Mouse (Mus musculus): ENCODE data around the gene Olfr401. TPM values are rescaled to one million over a fixed set of nuclear protein-coding genes. Genes with fewer than 3 reads are reported as not detected.
"Not testable (repeated sequence)": the region's sequence is repeated elsewhere in the genome, so short reads cannot be mapped to it uniquely, and the experiment has no call there.

The Olfr401 gene
- not detected in 2 replicates for polyA plus RNA-seq (2014; fragmentation: Nextera tagmentation; extraction: Ambion mirVana)

GRCm38 (mm10) chr11:74113412-74113811 lies at the start of gene Olfr401:
Gene Olfr401 (plus strand): TSS chr11:74113712.
- Histone ChIP-seq H3K27ac (ENCODE audit: low read depth, low read length) (no peak within 1 kb of the TSS), H3K9me3 (ENCODE audit: control insufficient read depth, low read length) (0 out of 2 replicates have a peak, but pooled peaks cover 3% of the 10 kb centered on the region), H3K36me3 (ENCODE audit: control insufficient read depth, insufficient read depth, low read length) (no peaks in the 10 kb centered on the region), H3K4me2 (ENCODE audit: low read depth, low read length) (no peak within 1 kb of the TSS), H3K9ac (replicated peaks; ENCODE audit: low read depth, low read length) (no peak within 1 kb of the TSS), H3K4me1 (ENCODE audit: control insufficient read depth, insufficient read depth, low read length) (no peaks in the 10 kb centered on the region), H3K4me3 (ENCODE audit: low read depth, low read length) (no peak within 1 kb of the TSS), H3K27me3 (ENCODE audit: control insufficient read depth, insufficient read depth, low read length) (no peaks in the 10 kb centered on the region)
- ATAC-seq (ENCODE audit: low read depth): no peak

- WGBS: 100% methylated on average over 1 of the region's 1 CpGs
- Histone ChIP-seq H3K4me3 (ENCODE audit: low read depth, low read length) (no peak within 1 kb of the TSS), H3K4me1 (ENCODE audit: control insufficient read depth, insufficient read depth, low read length) (no peaks in the 10 kb centered on the region), H3K9me3 (ENCODE audit: control insufficient read depth, low read length) (no peaks in the 10 kb centered on the region; the same call in 1 of the 2 replicates), H3K9ac (replicated peaks; ENCODE audit: low read depth, low read length) (no peak within 1 kb of the TSS), H3K27me3 (ENCODE audit: control insufficient read depth, insufficient read depth, low read length) (no peaks in the 10 kb centered on the region), H3K4me2 (ENCODE audit: low read depth, low read length) (no peak within 1 kb of the TSS), H3K36me3 (ENCODE audit: control insufficient read depth, insufficient read depth, low read length) (no peaks in the 10 kb centered on the region), H3K27ac (ENCODE audit: low read depth, low read length) (no peak within 1 kb of the TSS)
- ATAC-seq (ENCODE audit: low read depth): no peak
These were observed 43.9 kb upstream of the Olfr401 start, which contains the start of gene Zfp616 for GRCm38 (mm10) chr11:74069655-74070054. Gene Zfp616 (plus strand): TSS chr11:74069955.

- H3K27ac ChIP-seq (ENCODE audit: low read depth, low read length): no peak overlapping the region
- no peaks in the 10 kb centered on the region for H3K4me1 ChIP-seq (ENCODE audit: control insufficient read depth, insufficient read depth, low read length)
- no peak for ATAC-seq (ENCODE audit: low read depth)
- no peak overlapping the region for H3K4me3 ChIP-seq (ENCODE audit: low read depth, low read length)
- no peak overlapping the region for H3K4me2 ChIP-seq (ENCODE audit: low read depth, low read length)
- H3K9ac ChIP-seq (replicated peaks; ENCODE audit: low read depth, low read length): no peak overlapping the region
- no peaks in the 10 kb centered on the region for H3K27me3 ChIP-seq (ENCODE audit: control insufficient read depth, insufficient read depth, low read length)
- 78% methylated on average over 2 of the region's 2 CpGs for WGBS
- H3K36me3 ChIP-seq (ENCODE audit: control insufficient read depth, insufficient read depth, low read length): no peaks in the 10 kb centered on the region
- no peaks in the 10 kb centered on the region for H3K9me3 ChIP-seq (ENCODE audit: control insufficient read depth, low read length)
These were observed 12.8 kb upstream of the Olfr401 start for GRCm38 (mm10) chr11:74100724-74101123.

DNA sequence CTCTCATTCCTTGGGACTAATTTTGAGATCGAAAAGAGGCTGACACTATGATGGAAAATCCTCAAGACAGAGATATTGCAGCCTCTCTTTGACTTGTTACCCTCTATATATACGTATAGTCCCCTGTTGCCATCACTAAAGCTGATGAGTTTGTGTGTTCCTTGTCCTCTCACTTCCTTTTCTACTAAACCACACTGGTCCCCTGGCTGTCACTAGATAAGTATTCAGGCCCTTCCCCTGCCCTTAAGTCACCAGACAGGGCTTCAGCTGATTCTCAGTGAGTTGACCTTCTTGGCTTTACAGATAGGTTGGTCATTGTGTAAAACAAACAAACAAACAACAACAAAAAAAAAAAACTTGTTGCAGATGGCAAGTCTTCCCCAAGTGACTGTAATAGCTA lies 12.0 kb upstream of the Olfr401 start:
- H3K27ac ChIP-seq (ENCODE audit: low read depth, low read length): no peak overlapping the region
- ATAC-seq (ENCODE audit: low read depth): no peak
- no peaks in the 10 kb centered on the region for H3K4me1 ChIP-seq (ENCODE audit: control insufficient read depth, insufficient read depth, low read length)
- no peak overlapping the region for H3K4me3 ChIP-seq (ENCODE audit: low read depth, low read length)
- no peak overlapping the region for H3K4me2 ChIP-seq (ENCODE audit: low read depth, low read length)
- no peaks in the 10 kb centered on the region for H3K27me3 ChIP-seq (ENCODE audit: control insufficient read depth, insufficient read depth, low read length)
- 55% methylated on average over 2 of the region's 2 CpGs for WGBS
- no peaks in the 10 kb centered on the region for H3K9me3 ChIP-seq (ENCODE audit: control insufficient read depth, low read length)
- no peaks in the 10 kb centered on the region for H3K36me3 ChIP-seq (ENCODE audit: control insufficient read depth, insufficient read depth, low read length)
- no peak overlapping the region for H3K9ac ChIP-seq (replicated peaks; ENCODE audit: low read depth, low read length)

- Histone ChIP-seq H3K4me1 (ENCODE audit: control insufficient read depth, insufficient read depth, low read length) (no peaks in the 10 kb centered on the region), H3K36me3 (ENCODE audit: control insufficient read depth, insufficient read depth, low read length) (no peaks in the 10 kb centered on the region), H3K4me3 (ENCODE audit: low read depth, low read length) (no peak overlapping the region), H3K9me3 (ENCODE audit: control insufficient read depth, low read length) (0 out of 2 replicates have a peak, but pooled peaks cover 1% of the 10 kb centered on the region), H3K4me2 (ENCODE audit: low read depth, low read length) (no peak overlapping the region), H3K27ac (ENCODE audit: low read depth, low read length) (no peak overlapping the region), H3K27me3 (ENCODE audit: control insufficient read depth, insufficient read depth, low read length) (no peaks in the 10 kb centered on the region), H3K9ac (replicated peaks; ENCODE audit: low read depth, low read length) (no peak overlapping the region)
- ATAC-seq (ENCODE audit: low read depth): no peak
- WGBS: 43% methylated on average over 5 of the region's 5 CpGs
These were observed 8.4 kb upstream of the Olfr401 start for GRCm38 (mm10) chr11:74105066-74105465.

GRCm38 (mm10) chr11:74140001-74140400 lies 26.5 kb downstream of the Olfr401 start:
- H3K9ac ChIP-seq (replicated peaks; ENCODE audit: low read depth, low read length); H3K4me2 ChIP-seq (ENCODE audit: low read depth, low read length); H3K4me3 ChIP-seq (ENCODE audit: low read depth, low read length); H3K27ac ChIP-seq (ENCODE audit: low read depth, low read length); ATAC-seq (ENCODE audit: low read depth); H3K27me3 ChIP-seq (ENCODE audit: control insufficient read depth, insufficient read depth, low read length); H3K4me1 ChIP-seq (ENCODE audit: control insufficient read depth, insufficient read depth, low read length); H3K36me3 ChIP-seq (ENCODE audit: control insufficient read depth, insufficient read depth, low read length): not testable (repeated sequence)
- 31% methylated on average over 1 of the region's 1 CpGs for WGBS
- peaks cover 16% of the 10 kb centered on the region for H3K9me3 ChIP-seq (ENCODE audit: control insufficient read depth, low read length)

DNA sequence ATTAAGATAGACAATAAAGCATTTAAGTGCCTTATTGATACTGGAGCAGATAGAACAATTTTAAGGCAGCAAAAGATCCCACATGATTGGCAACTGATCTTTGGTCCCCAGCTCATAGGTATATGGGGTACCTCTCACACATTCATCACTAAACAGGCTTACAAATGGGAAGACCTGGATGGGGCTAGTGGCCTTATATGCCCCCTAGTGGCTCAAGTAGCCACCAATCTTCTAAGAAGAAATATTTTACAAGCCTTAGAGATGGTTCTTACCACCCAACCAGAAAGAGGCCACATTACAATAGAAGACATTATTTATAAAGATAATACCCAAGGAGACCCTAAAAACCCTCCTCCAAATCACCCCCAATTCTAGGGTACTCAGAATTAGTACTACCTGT lies 32.4 kb downstream of the Olfr401 start:
- Histone ChIP-seq H3K4me3 (ENCODE audit: low read depth, low read length) (no peak overlapping the region), H3K4me1 (ENCODE audit: control insufficient read depth, insufficient read depth, low read length) (no peaks in the 10 kb centered on the region), H3K9ac (replicated peaks; ENCODE audit: low read depth, low read length) (no peak overlapping the region), H3K9me3 (ENCODE audit: control insufficient read depth, low read length) (peaks cover 8% of the 10 kb centered on the region), H3K27me3 (ENCODE audit: control insufficient read depth, insufficient read depth, low read length) (no peaks in the 10 kb centered on the region), H3K4me2 (ENCODE audit: low read depth, low read length) (no peak overlapping the region), H3K36me3 (ENCODE audit: control insufficient read depth, insufficient read depth, low read length) (no peaks in the 10 kb centered on the region), H3K27ac (ENCODE audit: low read depth, low read length) (no peak overlapping the region)
- no peak for ATAC-seq (ENCODE audit: low read depth)

- Histone ChIP-seq H3K9me3 (ENCODE audit: control insufficient read depth, low read length) (peaks cover 3% of the 10 kb centered on the region; the same call in 1 of the 2 replicates), H3K36me3 (ENCODE audit: control insufficient read depth, insufficient read depth, low read length) (no peaks in the 10 kb centered on the region), H3K4me2 (ENCODE audit: low read depth, low read length) (no peak within 1 kb of the TSS), H3K27me3 (ENCODE audit: control insufficient read depth, insufficient read depth, low read length) (no peaks in the 10 kb centered on the region), H3K4me3 (ENCODE audit: low read depth, low read length) (no peak within 1 kb of the TSS), H3K27ac (ENCODE audit: low read depth, low read length) (no peak within 1 kb of the TSS), H3K9ac (replicated peaks; ENCODE audit: low read depth, low read length) (no peak within 1 kb of the TSS), H3K4me1 (ENCODE audit: control insufficient read depth, insufficient read depth, low read length) (no peaks in the 10 kb centered on the region)
- WGBS: 65% methylated on average over 3 of the region's 3 CpGs
- ATAC-seq (ENCODE audit: low read depth): no peak
These were observed 39.7 kb downstream of the Olfr401 start, which contains the start of gene Olfr402 for GRCm38 (mm10) chr11:74153229-74153628. Gene Olfr402 (plus strand): TSS chr11:74153529.

- no peak overlapping the region for H3K4me3 ChIP-seq (ENCODE audit: low read depth, low read length)
- H3K9ac ChIP-seq (replicated peaks; ENCODE audit: low read depth, low read length): no peak overlapping the region
- H3K4me1 ChIP-seq (ENCODE audit: control insufficient read depth, insufficient read depth, low read length): no peaks in the 10 kb centered on the region
- H3K9me3 ChIP-seq (ENCODE audit: control insufficient read depth, low read length): no peaks in the 10 kb centered on the region
- H3K27ac ChIP-seq (ENCODE audit: low read depth, low read length): no peak overlapping the region
- H3K27me3 ChIP-seq (ENCODE audit: control insufficient read depth, insufficient read depth, low read length): no peaks in the 10 kb centered on the region
- H3K4me2 ChIP-seq (ENCODE audit: low read depth, low read length): no peak overlapping the region
- no peaks in the 10 kb centered on the region for H3K36me3 ChIP-seq (ENCODE audit: control insufficient read depth, insufficient read depth, low read length)
- ATAC-seq (ENCODE audit: low read depth): no peak
These were observed 55.3 kb downstream of the Olfr401 start for GRCm38 (mm10) chr11:74168771-74169170.
